Mouse (Mus musculus): ENCODE measurements at regions not wholly inside any gene's neighbourhood (a gene's known extent, or its start where the extent isn't known, plus 50 kb on each side); places are given as distances from the start of the nearest gene placed in this dataset.

DNA sequence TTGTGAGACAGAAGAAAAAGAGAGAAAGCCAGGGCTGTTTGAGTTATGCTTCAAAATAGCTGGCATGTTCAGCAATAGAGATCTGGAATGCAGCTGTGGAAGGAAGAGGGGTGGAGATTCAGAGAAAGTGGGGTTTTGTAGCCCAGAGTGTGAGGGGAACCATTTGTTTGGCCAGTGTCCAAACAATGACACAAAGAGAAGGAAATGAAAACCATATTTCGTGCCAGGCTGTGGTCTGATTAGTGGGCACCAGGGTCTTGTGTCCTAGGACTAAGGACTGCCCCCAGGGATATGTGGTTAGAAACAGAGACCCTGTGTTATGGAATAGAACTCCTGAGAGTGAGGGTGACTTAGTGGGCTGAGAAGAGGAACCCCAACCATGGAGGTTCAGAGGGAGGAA, 83.2 kb upstream of the Arhgap28 start:
- Histone ChIP-seq H3K27me3 (ENCODE audit: control insufficient read depth, insufficient read depth, low read depth, low read length) (no peaks in the 10 kb centered on the region), H3K27ac (ENCODE audit: low read length) (no peak overlapping the region), H3K9ac (ENCODE audit: low read depth, low read length) (no peak overlapping the region), H3K36me3 (ENCODE audit: control insufficient read depth, insufficient read depth) (no peaks in the 10 kb centered on the region), H3K4me3 (ENCODE audit: low read depth, low read length) (no peak overlapping the region), H3K9me3 (replicated peaks; ENCODE audit: control insufficient read depth, low read length) (no peaks in the 10 kb centered on the region), H3K4me2 (ENCODE audit: low read depth, low read length) (no peak overlapping the region), H3K4me1 (ENCODE audit: control insufficient read depth, low read depth, low read length) (no peaks in the 10 kb centered on the region)
- WGBS (ENCODE audit: insufficient replicate concordance), result 14% methylated on average over 1 of the region's 1 CpGs
- no peak for ATAC-seq (ENCODE audit: low read depth)

- no peak for ATAC-seq (ENCODE audit: low read depth)
- Histone ChIP-seq H3K4me3 (ENCODE audit: low read depth, low read length) (no peak overlapping the region), H3K27ac (ENCODE audit: low read length) (no peak overlapping the region), H3K9ac (ENCODE audit: low read depth, low read length) (no peak overlapping the region), H3K36me3 (ENCODE audit: control insufficient read depth, insufficient read depth) (no peaks in the 10 kb centered on the region), H3K27me3 (ENCODE audit: control insufficient read depth, insufficient read depth, low read depth, low read length) (no peaks in the 10 kb centered on the region), H3K4me1 (ENCODE audit: control insufficient read depth, low read depth, low read length) (no peaks in the 10 kb centered on the region), H3K4me2 (ENCODE audit: low read depth, low read length) (no peak overlapping the region), H3K9me3 (replicated peaks; ENCODE audit: control insufficient read depth, low read length) (no peaks in the 10 kb centered on the region)
- 59% methylated on average over 1 of the region's 1 CpGs for WGBS (ENCODE audit: insufficient replicate concordance)
Observed at GRCm38 (mm10) chr17:68089179-68089578, 85.3 kb upstream of the Arhgap28 start.

- H3K27ac ChIP-seq (ENCODE audit: low read length), result no peak overlapping the region
- H3K4me3 ChIP-seq (ENCODE audit: low read depth, low read length), result no peak overlapping the region
- no peaks in the 10 kb centered on the region for H3K36me3 ChIP-seq (ENCODE audit: control insufficient read depth, insufficient read depth)
- H3K9ac ChIP-seq (ENCODE audit: low read depth, low read length), result no peak overlapping the region
- no peaks in the 10 kb centered on the region for H3K9me3 ChIP-seq (replicated peaks; ENCODE audit: control insufficient read depth, low read length)
- 60% methylated on average over 1 of the region's 1 CpGs for WGBS (ENCODE audit: insufficient replicate concordance)
- ATAC-seq (ENCODE audit: low read depth), result no peak
- no peaks in the 10 kb centered on the region for H3K27me3 ChIP-seq (ENCODE audit: control insufficient read depth, insufficient read depth, low read depth, low read length)
- H3K4me1 ChIP-seq (ENCODE audit: control insufficient read depth, low read depth, low read length), result no peaks in the 10 kb centered on the region
- H3K4me2 ChIP-seq (ENCODE audit: low read depth, low read length), result no peak overlapping the region
Observed at GRCm38 (mm10) chr17:68089830-68090229, 85.9 kb upstream of the Arhgap28 start.

DNA sequence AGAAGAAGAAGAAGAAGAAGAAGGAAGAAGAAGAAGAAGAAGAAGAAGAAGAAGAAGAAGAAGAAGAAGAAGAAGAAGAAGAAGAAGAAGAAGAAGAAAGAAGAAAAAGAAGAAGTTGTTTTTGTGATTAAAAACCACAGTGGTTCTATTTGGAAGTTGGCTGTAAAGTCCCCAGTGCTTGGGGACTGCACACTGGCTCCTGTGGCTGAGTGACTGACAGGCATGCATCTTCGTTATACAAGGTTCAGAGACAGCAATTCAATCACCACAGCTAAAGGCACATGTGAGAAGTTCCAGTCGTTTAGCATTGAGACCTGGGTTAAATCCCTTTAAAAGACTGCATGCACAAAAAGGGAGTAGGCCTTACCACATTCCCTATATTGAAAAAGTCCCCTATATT, 93.1 kb upstream of the Arhgap28 start:
- no peaks in the 10 kb centered on the region for H3K4me1 ChIP-seq (ENCODE audit: control insufficient read depth, low read depth, low read length)
- H3K4me3 ChIP-seq (ENCODE audit: low read depth, low read length), result no peak overlapping the region
- WGBS (ENCODE audit: insufficient replicate concordance), result 21% methylated on average over 2 of the region's 2 CpGs
- no peaks in the 10 kb centered on the region for H3K9me3 ChIP-seq (replicated peaks; ENCODE audit: control insufficient read depth, low read length)
- no peak overlapping the region for H3K27ac ChIP-seq (ENCODE audit: low read length)
- no peak overlapping the region for H3K9ac ChIP-seq (ENCODE audit: low read depth, low read length)
- no peaks in the 10 kb centered on the region for H3K27me3 ChIP-seq (ENCODE audit: control insufficient read depth, insufficient read depth, low read depth, low read length)
- H3K4me2 ChIP-seq (ENCODE audit: low read depth, low read length), result no peak overlapping the region
- ATAC-seq (ENCODE audit: low read depth), result no peak
- H3K36me3 ChIP-seq (ENCODE audit: control insufficient read depth, insufficient read depth), result no peaks in the 10 kb centered on the region

DNA sequence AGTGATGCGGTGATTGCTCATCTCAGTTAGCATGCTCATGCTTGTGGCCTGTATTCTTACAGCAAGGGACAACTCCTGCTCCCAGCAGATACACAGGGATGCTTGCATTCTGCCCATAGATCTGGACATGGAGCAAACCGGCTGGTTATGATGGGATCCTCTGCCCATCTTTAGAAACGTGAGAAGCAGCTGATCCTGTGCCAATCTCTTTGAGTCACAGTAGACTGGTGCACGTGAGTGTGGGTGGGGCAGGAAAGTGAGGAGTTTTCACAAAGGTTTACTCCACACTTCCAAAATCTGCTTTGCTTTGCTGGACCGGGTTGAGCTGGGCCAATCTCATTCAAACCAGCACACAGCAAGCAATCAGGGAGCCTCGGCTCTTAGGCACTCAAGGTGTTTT, 93.5 kb upstream of the Arhgap28 start:
- no peak for ATAC-seq (ENCODE audit: low read depth)
- Histone ChIP-seq H3K9ac (ENCODE audit: low read depth, low read length) (no peak overlapping the region), H3K27ac (ENCODE audit: low read length) (no peak overlapping the region), H3K4me2 (ENCODE audit: low read depth, low read length) (no peak overlapping the region), H3K36me3 (ENCODE audit: control insufficient read depth, insufficient read depth) (no peaks in the 10 kb centered on the region), H3K4me3 (ENCODE audit: low read depth, low read length) (no peak overlapping the region), H3K9me3 (replicated peaks; ENCODE audit: control insufficient read depth, low read length) (no peaks in the 10 kb centered on the region), H3K4me1 (ENCODE audit: control insufficient read depth, low read depth, low read length) (no peaks in the 10 kb centered on the region), H3K27me3 (ENCODE audit: control insufficient read depth, insufficient read depth, low read depth, low read length) (no peaks in the 10 kb centered on the region)
- 62% methylated on average over 6 of the region's 6 CpGs for WGBS (ENCODE audit: insufficient replicate concordance)

DNA sequence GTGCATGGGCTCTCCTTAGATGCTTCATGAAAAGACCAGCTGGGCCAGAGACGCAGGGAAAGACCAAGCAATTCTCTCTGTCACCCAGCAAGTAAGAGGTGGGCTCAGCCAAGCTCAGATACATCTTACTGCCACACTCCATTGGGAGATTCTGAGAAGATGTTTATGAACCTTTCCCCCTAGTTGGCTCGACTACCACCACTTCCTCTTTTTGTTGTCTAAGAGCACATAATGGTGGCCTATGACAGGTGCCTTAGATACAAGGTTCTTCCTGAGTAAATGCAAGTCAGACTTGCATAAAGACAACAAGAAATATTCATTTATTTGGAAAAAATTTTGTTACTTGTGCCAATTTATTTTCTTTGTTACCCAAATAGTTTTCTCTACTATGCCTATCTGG, 96.2 kb upstream of the Arhgap28 start:
- WGBS (ENCODE audit: insufficient replicate concordance), result 21% methylated on average over 2 of the region's 2 CpGs
- Histone ChIP-seq H3K4me2 (ENCODE audit: low read depth, low read length) (no peak overlapping the region), H3K27ac (ENCODE audit: low read length) (no peak overlapping the region), H3K9me3 (replicated peaks; ENCODE audit: control insufficient read depth, low read length) (no peaks in the 10 kb centered on the region), H3K4me3 (ENCODE audit: low read depth, low read length) (no peak overlapping the region), H3K4me1 (ENCODE audit: control insufficient read depth, low read depth, low read length) (no peaks in the 10 kb centered on the region), H3K27me3 (ENCODE audit: control insufficient read depth, insufficient read depth, low read depth, low read length) (no peaks in the 10 kb centered on the region), H3K36me3 (ENCODE audit: control insufficient read depth, insufficient read depth) (no peaks in the 10 kb centered on the region), H3K9ac (ENCODE audit: low read depth, low read length) (no peak overlapping the region)
- ATAC-seq (ENCODE audit: low read depth), result no peak

GRCm38 (mm10) chr17:68103346-68103745, 99.4 kb upstream of the Arhgap28 start:
- ATAC-seq (ENCODE audit: low read depth), result no peak

GRCm38 (mm10) chr17:68106366-68106765, 102.4 kb upstream of the Arhgap28 start:
- no peak for ATAC-seq (ENCODE audit: low read depth)
- Histone ChIP-seq H3K4me1 (ENCODE audit: control insufficient read depth, low read depth, low read length) (no peaks in the 10 kb centered on the region), H3K27ac (ENCODE audit: low read length) (no peak overlapping the region), H3K27me3 (ENCODE audit: control insufficient read depth, insufficient read depth, low read depth, low read length) (no peaks in the 10 kb centered on the region), H3K4me2 (ENCODE audit: low read depth, low read length) (no peak overlapping the region), H3K9me3 (replicated peaks; ENCODE audit: control insufficient read depth, low read length) (no peaks in the 10 kb centered on the region), H3K9ac (ENCODE audit: low read depth, low read length) (no peak overlapping the region), H3K4me3 (ENCODE audit: low read depth, low read length) (no peak overlapping the region), H3K36me3 (ENCODE audit: control insufficient read depth, insufficient read depth) (no peaks in the 10 kb centered on the region)
- 25% methylated on average over 8 of the region's 8 CpGs for WGBS (ENCODE audit: insufficient replicate concordance)

More at GRCm38 (mm10) chr17:68103346-68103745, 99.4 kb upstream of the Arhgap28 start:
- 47% methylated on average over 6 of the region's 6 CpGs for WGBS (ENCODE audit: insufficient replicate concordance)
- Histone ChIP-seq H3K4me3 (ENCODE audit: low read depth, low read length) (no peak overlapping the region), H3K9me3 (replicated peaks; ENCODE audit: control insufficient read depth, low read length) (no peaks in the 10 kb centered on the region), H3K4me1 (ENCODE audit: control insufficient read depth, low read depth, low read length) (no peaks in the 10 kb centered on the region), H3K27ac (ENCODE audit: low read length) (no peak overlapping the region), H3K36me3 (ENCODE audit: control insufficient read depth, insufficient read depth) (no peaks in the 10 kb centered on the region), H3K27me3 (ENCODE audit: control insufficient read depth, insufficient read depth, low read depth, low read length) (no peaks in the 10 kb centered on the region), H3K4me2 (ENCODE audit: low read depth, low read length) (no peak overlapping the region), H3K9ac (ENCODE audit: low read depth, low read length) (no peak overlapping the region)

DNA sequence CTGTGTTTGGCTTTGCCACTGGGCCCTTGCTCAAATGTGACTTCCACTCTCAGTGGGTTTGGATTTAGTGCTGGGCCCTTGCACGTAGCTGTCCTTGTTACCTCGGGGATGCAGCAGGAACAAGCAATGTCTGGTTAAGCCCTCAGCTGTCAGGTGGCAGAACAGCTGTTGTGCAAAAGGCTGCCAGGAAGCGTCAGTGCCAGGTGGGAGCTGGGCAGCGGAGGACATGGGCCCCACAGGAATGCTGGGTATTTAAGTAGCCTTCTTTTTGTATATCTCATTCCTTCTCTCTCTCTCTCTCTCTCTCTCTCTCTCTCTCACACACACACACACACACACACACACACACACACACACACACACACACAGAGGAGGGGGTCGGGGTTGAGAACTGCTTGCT, 104.0 kb upstream of the Arhgap28 start:
- Histone ChIP-seq H3K27me3 (ENCODE audit: control insufficient read depth, insufficient read depth, low read depth, low read length) (no peaks in the 10 kb centered on the region), H3K36me3 (ENCODE audit: control insufficient read depth, insufficient read depth) (no peaks in the 10 kb centered on the region), H3K9ac (ENCODE audit: low read depth, low read length) (no peak overlapping the region), H3K4me2 (ENCODE audit: low read depth, low read length) (no peak overlapping the region), H3K27ac (ENCODE audit: low read length) (no peak overlapping the region), H3K4me1 (ENCODE audit: control insufficient read depth, low read depth, low read length) (no peaks in the 10 kb centered on the region), H3K9me3 (replicated peaks; ENCODE audit: control insufficient read depth, low read length) (no peaks in the 10 kb centered on the region), H3K4me3 (ENCODE audit: low read depth, low read length) (no peak overlapping the region)
- ATAC-seq (ENCODE audit: low read depth), result no peak
- WGBS (ENCODE audit: insufficient replicate concordance), result 55% methylated on average over 5 of the region's 5 CpGs
